Mouse (Mus musculus) kidney, postnatal 4 days (tissue): Measurements from ENCODE around the gene Eif3a.

Experiments used
- DNase-seq, 2 experiments: peaks; one replicate each; pipeline ENCODE4 v3.0.0; 2021; ENCODE audit warnings: mixed read lengths in 2 of 2

The Eif3a gene

DNA sequence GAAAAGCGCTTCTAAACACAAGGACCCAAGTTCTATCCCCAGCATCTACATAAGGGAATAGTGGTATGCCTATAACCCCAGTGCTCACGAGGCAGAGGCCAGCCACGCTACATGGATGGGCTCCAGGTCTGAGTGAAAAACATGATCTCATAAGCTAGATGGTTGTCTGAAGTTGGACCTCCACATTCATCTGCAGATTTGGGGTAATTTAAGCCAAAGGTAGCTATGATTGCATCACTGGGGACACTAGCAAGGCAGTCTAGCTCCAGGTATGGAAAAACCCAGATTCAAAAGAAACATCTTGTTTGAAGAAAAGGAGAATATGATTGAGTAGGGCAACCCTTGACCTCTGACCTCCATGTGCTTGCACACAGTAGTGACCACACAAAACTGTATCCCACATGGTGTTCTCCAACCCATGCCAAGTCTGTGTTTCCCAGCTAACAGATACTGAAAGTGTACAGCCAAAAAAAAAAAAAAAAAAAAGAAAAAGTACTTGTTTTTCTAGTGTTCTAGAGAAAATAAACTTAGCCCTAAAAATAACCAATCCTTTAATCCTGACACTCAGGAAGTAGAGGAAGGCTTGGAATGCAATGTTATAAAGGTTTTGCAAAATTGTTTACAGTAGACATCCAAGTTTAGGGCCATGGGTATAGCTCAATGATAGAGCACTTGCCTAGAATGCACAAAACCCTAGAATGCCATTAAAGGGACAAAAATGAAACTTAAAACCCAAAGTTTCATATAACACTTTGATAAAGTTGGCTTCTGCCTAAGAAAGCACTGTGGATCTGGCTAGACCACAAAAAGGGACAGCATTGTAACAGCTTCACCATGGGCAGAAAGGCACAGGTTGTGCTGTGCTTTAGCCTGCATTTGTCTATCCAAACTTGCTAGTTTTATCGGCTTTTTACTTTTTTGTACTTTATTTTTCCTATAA lies 31.3 kb downstream of the Eif3a start:
- peak in 1 of 2 experiments; percentile 9 for DNase-seq

DNA sequence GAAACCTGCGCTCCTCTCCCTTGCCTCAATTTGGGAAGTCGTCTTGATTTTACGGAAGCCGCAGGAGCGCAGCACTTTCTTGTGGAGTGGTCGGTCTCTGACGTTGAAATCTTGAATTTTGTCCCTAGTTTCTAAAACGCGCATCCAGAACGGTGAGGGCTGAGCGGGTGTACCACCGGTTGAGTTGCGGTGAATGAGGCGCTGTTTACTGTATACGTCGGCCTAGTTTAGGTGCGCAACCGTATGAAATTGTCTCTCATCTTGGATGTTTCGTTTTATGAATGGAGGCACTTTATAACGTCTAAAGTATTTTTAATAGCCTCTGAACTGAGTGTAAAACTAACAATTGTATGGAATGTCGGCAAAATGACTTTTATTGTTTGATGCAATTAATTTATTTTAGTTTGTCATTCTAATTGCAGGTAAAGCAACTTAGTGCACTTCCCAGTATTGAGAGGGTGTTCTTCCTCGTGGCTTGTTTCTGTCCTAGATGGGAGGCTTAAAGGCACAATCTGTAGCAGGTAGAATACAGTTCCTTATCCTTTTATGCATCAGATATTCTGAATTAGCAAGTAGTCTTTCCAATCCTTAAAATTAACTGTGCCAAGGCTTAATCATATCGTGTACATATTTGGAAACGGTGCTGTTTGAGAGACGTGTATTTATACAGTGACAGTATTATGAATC lies 33.2 kb downstream of the Eif3a start:
- no peak for DNase-seq

DNA sequence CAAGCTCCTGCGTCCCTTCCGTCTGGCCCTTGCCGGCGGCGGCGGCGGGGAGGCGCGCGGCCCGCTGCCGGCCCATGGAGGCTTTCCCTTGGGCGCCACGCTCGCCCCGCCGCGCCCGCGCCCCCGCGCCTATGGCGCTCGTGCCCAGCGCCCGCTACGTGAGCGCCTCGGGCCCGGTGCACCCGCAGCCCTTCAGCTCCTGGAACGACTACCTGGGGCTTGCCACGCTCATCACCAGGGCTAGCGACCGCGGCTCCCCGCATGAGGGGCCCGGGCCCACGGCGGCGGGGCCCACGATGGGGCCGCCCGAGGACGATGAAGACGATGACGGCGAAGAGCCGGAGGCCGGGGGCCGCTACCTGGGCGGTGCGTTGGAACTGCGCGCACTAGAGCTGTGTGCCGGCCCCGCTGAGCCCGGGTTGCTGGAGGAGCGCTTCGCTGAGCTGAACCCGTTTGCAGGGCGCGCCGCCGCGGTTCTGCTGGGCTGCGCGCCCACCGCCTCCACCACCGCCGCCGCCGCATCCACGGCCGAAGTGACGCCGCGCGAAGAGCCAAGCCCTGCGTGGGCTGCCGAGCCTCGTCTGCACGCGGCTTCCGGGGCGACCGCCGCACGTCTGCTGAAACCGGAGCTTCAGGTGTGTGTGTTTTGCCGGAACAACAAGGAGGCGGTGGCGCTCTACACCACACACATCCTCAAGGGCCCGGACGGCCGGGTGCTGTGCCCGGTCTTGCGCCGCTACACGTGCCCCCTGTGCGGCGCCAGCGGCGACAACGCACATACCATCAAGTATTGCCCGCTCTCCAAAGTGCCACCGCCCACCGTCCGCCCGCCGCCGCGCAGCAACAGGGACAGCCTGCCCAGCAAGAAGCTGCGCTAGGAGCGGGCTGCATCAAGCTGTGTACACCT lies 34.0 kb downstream of the Eif3a start:
- DNase-seq: peak; percentile 54 to 67

DNA sequence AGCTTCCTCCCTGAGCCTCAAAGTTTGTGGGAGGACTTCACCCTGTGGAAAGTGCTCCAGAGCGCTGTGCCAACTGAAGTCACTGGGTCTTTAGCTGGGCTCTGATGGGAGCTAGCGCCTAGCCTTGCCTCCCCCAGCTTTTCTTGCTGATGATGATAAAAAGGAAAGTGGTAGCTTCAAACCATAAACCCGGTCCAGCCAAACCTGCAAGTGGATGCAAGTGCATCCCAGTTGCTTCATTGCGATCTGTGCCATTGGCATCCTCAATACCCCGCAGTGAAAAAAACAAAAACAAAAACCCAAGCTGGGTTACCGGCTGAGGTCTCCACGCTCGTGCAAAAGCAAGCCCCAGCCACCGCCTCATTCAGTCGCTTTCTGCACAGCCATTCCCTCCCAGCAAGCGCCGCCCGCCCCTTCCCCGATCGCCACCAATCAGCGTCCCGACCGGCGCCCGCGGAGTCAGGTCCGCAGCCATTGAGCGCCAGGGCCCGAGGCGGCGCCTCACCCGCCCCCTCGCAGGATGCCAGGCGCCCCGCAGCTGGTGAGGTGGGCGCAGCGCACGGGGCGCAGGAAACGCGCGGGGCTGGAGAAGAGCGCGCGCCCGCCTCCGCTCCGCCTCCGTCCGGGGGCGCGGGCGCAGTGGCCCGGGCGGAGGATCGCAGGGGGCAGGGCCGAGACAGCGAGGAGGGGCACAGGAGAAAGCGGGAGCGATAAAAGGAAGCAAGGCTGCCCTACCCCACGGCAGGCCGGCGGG lies 34.8 kb downstream of the Eif3a start, which contains the start of gene Nanos1:
Gene Nanos1 (plus strand): TSS at position 550 of the 754 bp plus-strand sequence.
- peak; percentile 91 to 94 for DNase-seq

DNA sequence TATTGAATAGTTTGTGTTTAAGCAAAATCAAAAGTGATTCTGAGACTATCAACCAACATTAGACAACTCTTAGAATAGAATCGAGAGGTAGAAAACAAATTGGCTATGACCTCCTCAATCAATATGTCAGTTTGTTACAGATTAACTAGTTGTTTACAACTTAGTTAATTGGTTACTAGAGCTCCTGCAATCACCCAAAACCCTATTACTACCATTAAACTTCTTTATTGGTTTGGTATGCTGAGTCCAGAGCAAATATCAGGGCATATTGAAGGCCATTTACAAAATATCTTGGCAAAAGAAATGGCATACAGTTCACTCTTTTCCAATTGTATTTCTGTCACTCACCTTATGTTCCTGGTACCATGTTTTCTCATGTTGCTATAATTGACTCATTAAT lies 42.7 kb downstream of the Eif3a start:
- no peak for DNase-seq

DNA sequence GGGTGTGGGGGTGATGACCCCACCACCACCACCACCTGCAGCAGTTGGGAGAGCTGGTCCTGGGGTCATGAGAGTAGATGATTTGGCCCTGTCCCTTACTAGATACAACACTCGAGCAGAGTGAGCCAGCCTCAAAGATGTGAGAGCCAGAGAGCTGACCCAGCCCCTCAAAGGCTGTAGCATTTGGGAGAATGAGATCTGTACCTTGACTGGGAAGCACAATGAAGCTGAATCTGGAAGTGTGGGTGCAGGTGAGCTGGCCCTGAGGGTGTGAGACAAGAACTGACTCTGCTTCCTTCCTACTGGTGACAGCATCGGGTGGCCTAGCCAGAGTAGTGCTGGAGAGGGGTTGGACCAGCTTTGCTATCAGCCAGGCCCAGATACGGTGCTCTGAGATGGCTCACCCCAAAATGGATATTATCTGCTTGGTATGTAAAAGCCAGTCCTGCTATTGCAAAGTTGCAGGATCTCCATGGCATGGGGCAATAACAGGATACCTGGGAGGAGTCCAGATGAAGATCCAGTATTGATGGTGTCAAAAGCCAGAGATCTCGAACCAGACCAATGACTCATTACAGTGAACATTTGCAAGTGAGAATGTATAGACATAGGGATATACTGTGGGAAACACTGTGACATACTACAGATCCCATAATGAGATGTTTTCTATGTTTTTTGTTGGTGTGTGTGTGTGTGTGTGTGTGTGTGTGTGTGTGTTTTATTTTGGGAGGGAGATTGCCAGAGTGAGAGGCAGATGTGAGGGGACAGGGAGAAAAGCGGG lies 46.5 kb downstream of the Eif3a start:
- no peak for DNase-seq

DNA sequence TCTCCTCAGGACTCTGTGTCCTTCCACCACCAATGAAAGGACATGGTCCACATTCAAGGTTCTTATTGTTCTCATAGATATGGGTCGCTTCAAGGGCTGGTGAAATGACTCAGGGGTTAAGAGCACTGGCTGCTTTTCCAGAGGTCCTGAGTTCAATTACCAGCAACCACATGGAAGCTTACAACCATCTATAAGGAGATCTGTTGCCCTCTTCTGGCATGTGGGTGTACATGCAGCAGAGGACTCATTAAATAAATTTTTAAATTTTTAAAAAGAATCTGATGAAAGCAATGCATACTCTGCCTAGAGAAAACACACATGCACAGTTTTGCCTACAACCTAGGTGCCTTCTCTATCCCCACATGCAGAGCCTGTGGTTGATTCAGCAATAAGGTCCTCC lies 49.9 kb downstream of the Eif3a start:
- DNase-seq: no peak

DNA sequence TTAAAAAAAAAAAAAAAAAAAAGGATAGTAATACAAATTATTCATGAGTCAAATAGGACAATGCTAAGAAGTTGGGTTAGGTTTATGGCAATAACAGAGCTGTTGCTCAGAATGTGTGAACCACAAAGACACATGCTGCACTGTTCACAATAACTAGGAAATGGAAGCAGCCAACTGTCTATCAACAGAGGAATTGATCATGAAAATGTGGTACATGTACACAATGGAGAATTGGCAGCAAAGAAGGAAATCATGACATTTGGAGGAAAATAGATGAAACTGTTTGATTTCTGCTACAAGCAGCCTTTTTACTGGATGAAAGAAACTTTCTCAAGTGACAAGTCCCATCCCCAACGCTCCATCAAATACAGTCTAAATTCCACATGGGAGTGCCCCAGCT lies 58.5 kb downstream of the Eif3a start:
- DNase-seq: no peak

DNA sequence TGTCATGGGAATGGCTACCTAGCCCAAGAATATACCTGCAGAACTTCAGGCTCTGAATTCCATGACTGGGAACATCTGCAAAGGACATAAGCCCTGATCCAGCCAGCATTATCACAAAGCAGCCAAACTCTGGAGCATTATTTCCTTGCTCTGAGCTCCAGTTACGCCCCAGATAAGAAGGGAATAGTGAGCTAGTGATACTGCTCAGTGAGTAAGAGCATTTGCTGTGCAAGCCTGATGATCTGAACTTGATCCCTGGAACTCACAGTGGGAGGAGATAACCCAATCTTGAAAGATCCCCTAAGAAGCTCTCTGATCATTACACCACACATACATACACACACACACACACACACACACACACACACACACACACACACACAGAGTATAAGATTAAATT lies 59.2 kb downstream of the Eif3a start:
- no peak for DNase-seq

DNA sequence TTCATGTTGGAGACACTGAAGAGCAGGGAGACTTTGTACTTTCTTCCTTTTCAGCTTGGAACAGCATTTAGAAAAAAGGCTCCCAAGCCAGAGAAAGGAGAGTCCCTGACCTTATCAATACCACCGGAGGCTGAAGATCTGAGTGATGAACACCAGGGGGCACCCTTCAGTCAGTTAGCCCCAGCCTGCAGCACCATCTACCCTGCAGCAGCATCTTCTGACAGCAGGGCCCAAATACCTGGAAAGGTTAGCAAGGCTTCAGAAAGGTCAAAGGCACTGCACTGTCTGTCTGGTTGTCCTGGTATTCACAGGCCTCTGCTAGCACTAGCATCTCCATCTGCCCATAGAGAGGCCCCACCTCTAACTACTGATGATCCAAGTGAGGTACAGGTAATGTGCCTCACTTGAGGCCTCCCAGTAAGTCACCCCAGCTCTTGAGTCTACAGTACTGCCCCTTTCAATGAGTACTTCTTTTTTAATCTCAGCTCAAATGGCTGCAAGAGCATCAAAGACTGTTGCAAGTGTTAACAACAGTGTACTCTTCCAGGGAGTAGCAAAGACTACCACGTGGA lies 60.1 kb downstream of the Eif3a start:
- DNase-seq: peak; percentile 27 to 50

DNA sequence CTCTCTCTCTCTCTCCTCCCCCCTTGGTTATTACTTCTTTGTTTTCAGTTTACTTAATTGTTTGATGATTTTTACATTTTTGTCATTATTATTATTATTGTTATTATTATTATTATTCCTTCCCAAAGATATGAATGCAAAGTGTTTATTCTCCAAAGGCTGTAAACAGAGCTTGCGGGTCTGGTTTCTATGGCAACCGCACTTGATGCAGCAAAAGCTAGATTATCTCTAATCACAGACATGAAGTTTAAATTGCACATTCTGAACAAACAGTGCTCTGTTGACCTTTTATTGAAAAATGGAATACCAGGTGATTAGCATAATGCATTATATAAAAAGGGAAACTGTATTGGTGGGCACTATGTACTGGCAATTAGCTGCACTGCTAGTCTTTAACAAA lies 74.1 kb downstream of the Eif3a start:
- no peak for DNase-seq

DNA sequence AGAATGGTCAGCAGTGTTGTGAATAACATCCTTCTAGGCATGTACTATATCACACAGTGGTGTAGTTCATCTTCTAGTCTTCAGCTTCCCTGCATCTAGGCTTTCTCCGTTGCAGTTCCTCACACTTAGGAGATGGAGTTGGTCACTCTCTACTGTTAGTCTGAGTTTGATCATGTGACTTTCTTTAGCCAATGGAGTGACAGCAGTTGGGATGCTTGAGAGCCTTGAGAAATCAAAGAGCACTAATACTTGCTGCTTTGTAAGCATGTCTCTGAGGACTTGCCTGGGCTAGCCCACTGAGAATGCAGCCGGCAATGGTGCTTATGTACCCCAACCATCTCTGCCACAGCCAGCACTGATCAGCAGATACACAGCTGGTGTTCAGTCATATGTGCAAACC lies 77.9 kb downstream of the Eif3a start:
- no peak for DNase-seq
